Mouse (Mus musculus): ENCODE results near the gene Gp9. TPM values are rescaled to one million over a fixed set of nuclear protein-coding genes. Genes with fewer than 3 reads are reported as not detected.

Gp9 gene
- total RNA-seq (2023): not detected

DNA sequence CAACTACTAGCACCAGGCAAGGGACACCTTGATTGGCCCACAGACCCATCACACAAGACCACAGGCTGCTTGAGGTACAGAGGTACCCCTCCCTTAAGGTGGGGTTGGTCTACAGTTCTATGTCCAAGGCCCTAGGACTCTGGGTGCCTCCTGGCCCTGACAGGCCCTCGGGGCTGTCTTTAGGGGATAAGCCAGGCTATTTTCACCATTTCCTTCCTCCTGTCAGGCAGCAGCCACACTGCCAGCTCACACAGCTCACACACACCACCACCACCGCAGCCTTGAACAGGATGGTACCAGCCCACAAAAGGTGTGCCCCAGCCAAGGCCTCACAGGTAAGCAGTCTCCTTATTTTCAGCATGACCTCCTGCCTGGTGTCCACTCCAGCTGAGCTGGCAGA is at the start of gene Gp9:
Gp9 (plus strand) TSS at position 231 of the 400 bp plus-strand sequence.

GRCm38 (mm10) chr6:87730591-87731462 is 47.0 kb upstream of the Gp9 start, which contains the start of gene Efcc1:
TSS of gene Efcc1 (plus strand) at chr6:87730869.

DNA sequence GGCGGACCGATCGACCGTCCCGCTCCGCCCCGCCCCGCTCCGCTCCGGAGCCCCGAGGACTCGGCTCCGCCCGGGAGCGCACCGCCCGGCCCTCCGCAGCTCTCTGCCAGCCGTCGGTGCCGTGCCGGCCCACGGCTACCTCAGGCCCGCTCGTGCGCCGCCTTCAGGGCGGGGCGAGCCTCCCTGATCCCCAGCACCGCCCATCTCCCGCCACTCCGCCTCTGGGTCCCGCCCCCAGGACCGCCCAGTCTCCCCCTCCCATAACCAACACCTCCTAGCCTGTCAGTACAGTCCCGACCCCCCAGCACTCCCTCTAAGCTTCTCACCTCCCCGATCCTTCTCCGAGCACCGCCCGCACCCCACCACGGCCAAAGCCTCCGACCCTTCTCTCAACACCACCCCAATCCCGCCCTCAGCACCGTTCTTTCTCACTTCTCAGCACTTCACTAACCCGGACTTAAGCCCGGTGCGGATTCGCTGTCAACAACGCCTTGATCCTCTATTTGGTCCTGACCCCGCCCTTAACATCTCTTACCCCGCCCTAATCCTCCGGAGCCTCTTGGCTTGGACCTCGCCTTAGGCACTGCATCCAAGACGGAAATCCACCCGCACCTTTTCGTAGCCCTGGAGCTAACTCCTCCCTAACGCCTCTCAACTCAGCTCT is 33.9 kb downstream of the Gp9 start, which contains the start of gene Rab43:
Rab43 (minus strand) TSS at position 490 of the 664 bp plus-strand sequence.

Other genes starting within 250 kb of the Gp9 start
- 100 to 1,000 TPM in 1 of 2 experiments, 10 to 100 TPM in 1; 98.7 to 101 TPM for gene Arhgap25, start 244.8 kb upstream of the Gp9 start, total RNA-seq (2023)
- gene Prokr1, start 187.3 kb upstream of the Gp9 start, total RNA-seq (2023): 1 to 10 TPM; 1.3 to 1.8 TPM
- gene Aplf, start 105.9 kb upstream of the Gp9 start, total RNA-seq (2023): 1 to 10 TPM; 3.1 to 3.4 TPM
- 1 to 10 TPM; 1.6 to 5.7 TPM for gene Efcc1, start 47.2 kb upstream of the Gp9 start, total RNA-seq (2023)
- 100 to 1,000 TPM; 165 TPM for gene Rab43, start 34.1 kb downstream of the Gp9 start, total RNA-seq (2023)
- gene Gm45140, start 57.7 kb downstream of the Gp9 start, total RNA-seq (2023): 10 to 100 TPM in 1 of 2 experiments, 1 to 10 TPM in 1; 8.4 to 12.7 TPM
- 10 to 100 TPM; 38.0 to 42.2 TPM for gene Isy1, start 60.7 kb downstream of the Gp9 start, total RNA-seq (2023)
- gene Cnbp, start 73.0 kb downstream of the Gp9 start, total RNA-seq (2023): 100 to 1,000 TPM; 228 to 237 TPM
- 10 to 100 TPM; 70.8 to 83.4 TPM for gene Copg1, start 109.7 kb downstream of the Gp9 start, total RNA-seq (2023)
- 10 to 100 TPM; 12.1 to 13.3 TPM for gene Hmces, start 135.9 kb downstream of the Gp9 start, total RNA-seq (2023)
- gene H1fx, start 203.6 kb downstream of the Gp9 start, total RNA-seq (2023): under 1 TPM in 1 of 2 experiments, not detected in 1; 0.58 TPM